Comparison of ENCODE assay signal across 10 mouse cellular contexts in the genomic region with DNA sequence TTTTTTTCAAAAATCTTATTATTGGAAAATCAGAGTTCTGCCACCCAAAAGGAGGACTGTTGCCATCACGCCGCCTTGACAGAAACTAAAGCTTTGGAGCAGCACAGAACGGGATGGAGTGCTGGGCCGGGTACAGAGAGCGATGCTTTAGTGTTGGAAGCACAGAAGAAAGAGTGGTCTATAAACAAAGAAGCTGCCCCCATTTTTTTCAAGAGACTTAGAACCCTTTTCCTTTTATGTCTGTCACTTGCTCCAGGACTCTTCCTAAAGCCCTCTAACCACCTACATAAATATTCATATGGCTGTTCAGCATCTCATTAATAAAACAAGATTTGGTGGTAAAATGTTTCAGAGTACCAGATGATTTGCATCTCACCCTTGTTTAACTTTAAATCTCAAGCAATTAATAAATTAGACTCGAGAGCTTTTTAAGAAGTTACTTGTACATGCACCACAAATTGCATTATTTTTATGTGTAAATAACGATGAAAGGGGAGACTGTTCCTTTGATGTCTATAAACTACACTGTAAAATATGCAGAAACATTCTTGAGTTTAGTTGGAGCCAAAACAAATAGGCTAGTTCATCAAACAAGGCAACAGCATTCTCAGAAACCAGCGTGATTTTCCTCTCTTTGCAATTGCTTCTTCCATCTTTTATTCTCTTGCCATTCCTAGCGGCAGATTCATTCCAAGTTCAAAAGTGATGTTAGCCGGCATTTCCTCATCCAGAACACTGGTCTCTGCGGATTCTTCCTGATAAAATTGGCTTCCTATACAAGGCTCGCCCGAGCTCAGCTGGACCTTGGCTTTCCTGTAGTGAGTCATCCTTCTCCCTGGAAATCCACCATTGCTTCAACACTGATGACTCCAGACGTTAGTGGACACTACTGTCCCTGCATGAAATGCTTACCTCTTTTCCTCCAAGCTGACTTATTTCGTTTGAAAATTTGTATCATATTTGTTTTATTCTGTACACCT.
DNase-seq lines count a peak whose midpoint lies in the region; ATAC-seq and TF ChIP-seq lines count a peak whose summit lies in the region.
"Had no signal": no experiment of that assay in that cellular context is flagged by ENCODE, and none has a peak within 500 bp of the region (broad histone marks: within the 10 kb centered on the region; RNA-seq: fewer than 3 reads in every experiment).

No protein-coding gene starts in this region.

- no peaks in the 10 kb centered on the region for H3K36me3 ChIP-seq in embryonic facial prominence, embryonic 13.5 days
- H3K36me3 ChIP-seq in embryonic facial prominence, embryonic 10.5 days (replicated peaks) = no peaks in the 10 kb centered on the region
- no peaks in the 10 kb centered on the region for H3K36me3 ChIP-seq in intestine, postnatal 0 days (ENCODE audit: control insufficient read depth, insufficient read depth)
- H3K36me3 ChIP-seq: hindbrain, embryonic 10.5 days had no signal

- 0 out of 2 replicates have a peak overlapping the region, but pooled peaks have one; percentile 28 for H3K27ac ChIP-seq in embryonic facial prominence, embryonic 13.5 days
- H3K27ac ChIP-seq in embryonic facial prominence, embryonic 10.5 days (replicated peaks) = no peak overlapping the region
- no peak overlapping the region for H3K27ac ChIP-seq in intestine, postnatal 0 days (ENCODE audit: low read depth, low read length)
- H3K27ac ChIP-seq: hindbrain, embryonic 10.5 days had no signal

- H3K9ac ChIP-seq in embryonic facial prominence, embryonic 13.5 days = no peak overlapping the region
- H3K9ac ChIP-seq in intestine, postnatal 0 days (ENCODE audit: low read depth, low read length) = no peak overlapping the region
- H3K9ac ChIP-seq: lung, embryonic 14.5 days had no signal

- no peaks in the 10 kb centered on the region for H3K27me3 ChIP-seq in embryonic facial prominence, embryonic 13.5 days
- no peaks in the 10 kb centered on the region for H3K27me3 ChIP-seq in embryonic facial prominence, embryonic 10.5 days (replicated peaks; ENCODE audit: low read depth, poor library complexity, severe bottlenecking)
- no peaks in the 10 kb centered on the region for H3K27me3 ChIP-seq in intestine, postnatal 0 days (replicated peaks; ENCODE audit: control insufficient read depth, insufficient read depth, low read length)

- ATAC-seq in embryonic facial prominence, embryonic 13.5 days (ENCODE audit: insufficient number of reproducible peaks, insufficient read depth, low FRiP score, low TSS enrichment, low read depth) = no peak
- no peak for ATAC-seq in intestine, postnatal 0 days
- ATAC-seq in megakaryocyte, adult 5-6 weeks (ENCODE audit: poor library complexity, severe bottlenecking) = no peak

- no peak for DNase-seq in embryonic facial prominence, embryonic 10.5 days (ENCODE audit: low spot score)
- DNase-seq in kidney, postnatal 10 days = peak; percentile 27
- DNase-seq in kidney, adult 18-20 months = no peak
- DNase-seq in heart, adult 9 months (ENCODE audit: low spot score in 2 of 2) = peak; percentile 28 to 34
- DNase-seq in skeletal muscle tissue, adult 2 months (ENCODE audit: low read depth, low spot score) = peak; percentile 52
- DNase-seq: lung, embryonic 14.5 days had no signal

- 76% methylated on average over 15 of the region's 15 CpGs for WGBS in embryonic facial prominence, embryonic 13.5 days
- 87% methylated on average over 15 of the region's 15 CpGs for WGBS in embryonic facial prominence, embryonic 10.5 days
- WGBS in intestine, postnatal 0 days = 68% methylated on average over 15 of the region's 15 CpGs

- TF ChIP-seq CTCF in intestine, postnatal 0 days (IDR thresholded peaks at IDR 0.05; ENCODE audit: low read depth) = no peak

- H3K4me2 ChIP-seq in embryonic facial prominence, embryonic 13.5 days = no peak overlapping the region
- no peak overlapping the region for H3K4me2 ChIP-seq in intestine, postnatal 0 days (replicated peaks; ENCODE audit: low read depth)
- H3K4me2 ChIP-seq: lung, embryonic 14.5 days had no signal

- H3K9me3 ChIP-seq in embryonic facial prominence, embryonic 13.5 days = no peaks in the 10 kb centered on the region
- H3K9me3 ChIP-seq in embryonic facial prominence, embryonic 10.5 days = no peaks in the 10 kb centered on the region
- no peaks in the 10 kb centered on the region for H3K9me3 ChIP-seq in intestine, postnatal 0 days (ENCODE audit: control insufficient read depth)
- H3K9me3 ChIP-seq: hindbrain, embryonic 10.5 days had no signal

- H3K4me1 ChIP-seq in embryonic facial prominence, embryonic 13.5 days = peaks cover 3% of the 10 kb centered on the region; the same call in 1 of the 2 replicates
- 0 out of 2 replicates have a peak, but pooled peaks cover 3% of the 10 kb centered on the region for H3K4me1 ChIP-seq in embryonic facial prominence, embryonic 10.5 days
- H3K4me1 ChIP-seq in intestine, postnatal 0 days (replicated peaks; ENCODE audit: control insufficient read depth, insufficient read depth, low read length) = no peaks in the 10 kb centered on the region

- no peak overlapping the region for H3K4me3 ChIP-seq in embryonic facial prominence, embryonic 13.5 days
- no peak overlapping the region for H3K4me3 ChIP-seq in embryonic facial prominence, embryonic 10.5 days
- H3K4me3 ChIP-seq in intestine, postnatal 0 days (ENCODE audit: low read depth, low read length) = no peak overlapping the region
- H3K4me3 ChIP-seq: hindbrain, embryonic 10.5 days had no signal

Comparison
In these comparisons a context has a peak if more than half of its experiments do, and no peak if none do; other contexts are left out.
1. DNase-seq: peak in kidney, postnatal 10 days (single experiment), heart, adult 9 months (2 of 2) and skeletal muscle tissue, adult 2 months (single experiment); none in embryonic facial prominence, embryonic 10.5 days (single experiment) and kidney, adult 18-20 months (single experiment).